Mouse (Mus musculus): ENCODE data around the gene Golm1. TPM values are rescaled to one million over a fixed set of nuclear protein-coding genes. Genes with fewer than 3 reads are reported as not detected.

The Golm1 gene
- total and polyA plus RNA-seq, 2 experiments = 1.2 to 3.6 TPM

DNA sequence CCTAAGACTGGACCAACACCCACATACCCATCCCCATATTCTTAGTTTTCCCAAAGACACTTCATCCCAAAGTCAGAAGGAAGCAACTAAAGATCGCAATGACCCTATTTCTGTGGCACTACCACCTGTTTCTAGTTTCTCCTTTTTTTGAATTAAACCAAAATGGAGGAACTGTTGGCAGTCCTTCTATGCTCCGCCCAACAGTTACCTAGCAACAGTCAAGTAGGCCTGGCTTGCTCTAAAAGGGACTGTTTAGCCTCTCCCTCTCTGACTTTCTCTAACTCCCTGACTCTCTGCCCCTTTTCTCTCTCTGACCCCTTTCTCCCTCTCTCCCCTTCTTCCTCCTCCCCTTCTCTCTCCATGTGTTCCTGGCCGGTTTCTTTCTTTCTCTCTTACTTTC, 9.6 kb upstream of the Golm1 start:
- H3K9ac ChIP-seq (ENCODE audit: low read depth, low read length) = no peak overlapping the region
- no peak for DNase-seq (ENCODE audit: extremely low read depth, low read depth, low spot score)
- H3K79me2 ChIP-seq (ENCODE audit: control insufficient read depth, insufficient read depth, low read length) = no peaks in the 10 kb centered on the region
- 85% methylated on average over 3 of the region's 3 CpGs for WGBS
- no peaks in the 10 kb centered on the region for H3K36me3 ChIP-seq (ENCODE audit: control insufficient read depth, insufficient read depth, low read length)
- TF ChIP-seq POLR2A (IDR thresholded peaks at IDR 0.05; ENCODE audit: extremely low read depth, insufficient read depth, low read length) (no peak), CTCF (IDR thresholded peaks at IDR 0.05; ENCODE audit: low read depth, low read length) (no peak)
- H3K4me3 ChIP-seq (ENCODE audit: insufficient read depth, low read depth, low read length) = no peak overlapping the region
- no peaks in the 10 kb centered on the region for H3K4me1 ChIP-seq (ENCODE audit: control insufficient read depth, insufficient read depth, low read length)
- no peak overlapping the region for H3K27ac ChIP-seq (replicated peaks; ENCODE audit: insufficient read depth, low read depth, low read length)
- H3K27me3 ChIP-seq (ENCODE audit: control insufficient read depth, insufficient read depth, low read length) = peaks cover 3% of the 10 kb centered on the region; the same call in 1 of the 2 replicates

DNA sequence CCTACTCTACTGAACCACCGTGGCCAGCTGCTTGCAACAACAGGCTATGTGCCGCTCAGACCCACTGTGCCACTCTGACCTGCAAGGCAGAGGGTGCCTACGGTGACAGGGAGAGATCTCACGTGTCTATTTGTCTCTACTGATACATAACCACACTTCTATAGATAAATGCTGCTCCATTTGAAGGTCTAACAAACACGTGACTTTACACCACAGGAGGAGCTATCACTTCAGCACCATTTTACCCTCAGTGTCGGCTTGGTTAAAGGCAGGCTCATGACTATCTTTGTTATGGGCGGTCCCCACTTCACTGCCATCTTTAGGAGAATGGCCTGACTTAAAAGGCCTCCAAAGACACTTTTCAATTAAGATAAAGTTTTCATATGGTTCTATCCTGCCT, 7.0 kb upstream of the Golm1 start:
- Histone ChIP-seq H3K4me3 (ENCODE audit: insufficient read depth, low read depth, low read length) (no peak overlapping the region), H3K4me1 (ENCODE audit: control insufficient read depth, insufficient read depth, low read length) (no peaks in the 10 kb centered on the region), H3K9ac (ENCODE audit: low read depth, low read length) (no peak overlapping the region), H3K27me3 (ENCODE audit: control insufficient read depth, insufficient read depth, low read length) (peaks cover 3% of the 10 kb centered on the region; the same call in 1 of the 2 replicates), H3K79me2 (ENCODE audit: control insufficient read depth, insufficient read depth, low read length) (no peaks in the 10 kb centered on the region), H3K36me3 (ENCODE audit: control insufficient read depth, insufficient read depth, low read length) (no peaks in the 10 kb centered on the region), H3K27ac (replicated peaks; ENCODE audit: insufficient read depth, low read depth, low read length) (no peak overlapping the region)
- no peak for TF ChIP-seq POLR2A (IDR thresholded peaks at IDR 0.05; ENCODE audit: extremely low read depth, insufficient read depth, low read length)
- TF ChIP-seq CTCF (IDR thresholded peaks at IDR 0.05; ENCODE audit: low read depth, low read length) = no peak
- WGBS = 29% methylated on average over 7 of the region's 7 CpGs
- DNase-seq (ENCODE audit: extremely low read depth, low read depth, low spot score) = no peak

DNA sequence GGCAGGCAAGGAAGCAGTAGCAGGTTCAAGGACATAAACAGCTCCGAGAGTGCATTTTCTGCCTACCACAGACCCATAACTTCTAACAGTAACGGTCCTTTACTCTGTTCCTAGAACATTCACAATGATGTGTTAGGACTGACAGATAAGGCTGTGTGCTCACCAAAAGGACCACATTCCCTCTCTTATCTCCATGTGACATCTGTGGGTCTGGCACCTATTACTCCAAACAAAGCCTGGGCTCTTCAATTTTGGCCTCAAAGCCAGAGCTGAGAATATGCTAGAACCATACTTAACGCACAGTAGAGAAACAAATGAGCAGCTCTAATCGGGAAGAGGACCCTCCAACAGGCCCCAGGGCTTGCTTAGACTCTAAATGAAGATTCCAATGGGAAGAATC, 4.3 kb upstream of the Golm1 start:
- peaks cover 2% of the 10 kb centered on the region; the same call in 1 of the 2 replicates for H3K4me1 ChIP-seq (ENCODE audit: control insufficient read depth, insufficient read depth, low read length)
- H3K79me2 ChIP-seq (ENCODE audit: control insufficient read depth, insufficient read depth, low read length) = no peaks in the 10 kb centered on the region
- H3K27me3 ChIP-seq (ENCODE audit: control insufficient read depth, insufficient read depth, low read length) = peaks cover 6% of the 10 kb centered on the region; the same call in 1 of the 2 replicates
- H3K4me3 ChIP-seq (ENCODE audit: insufficient read depth, low read depth, low read length) = no peak overlapping the region
- WGBS = 77% methylated on average over 4 of the region's 4 CpGs
- TF ChIP-seq CTCF (IDR thresholded peaks at IDR 0.05; ENCODE audit: low read depth, low read length) = no peak
- H3K27ac ChIP-seq (replicated peaks; ENCODE audit: insufficient read depth, low read depth, low read length) = no peak overlapping the region
- no peak overlapping the region for H3K9ac ChIP-seq (ENCODE audit: low read depth, low read length)
- no peaks in the 10 kb centered on the region for H3K36me3 ChIP-seq (ENCODE audit: control insufficient read depth, insufficient read depth, low read length)
- DNase-seq (ENCODE audit: extremely low read depth, low read depth, low spot score) = no peak

DNA sequence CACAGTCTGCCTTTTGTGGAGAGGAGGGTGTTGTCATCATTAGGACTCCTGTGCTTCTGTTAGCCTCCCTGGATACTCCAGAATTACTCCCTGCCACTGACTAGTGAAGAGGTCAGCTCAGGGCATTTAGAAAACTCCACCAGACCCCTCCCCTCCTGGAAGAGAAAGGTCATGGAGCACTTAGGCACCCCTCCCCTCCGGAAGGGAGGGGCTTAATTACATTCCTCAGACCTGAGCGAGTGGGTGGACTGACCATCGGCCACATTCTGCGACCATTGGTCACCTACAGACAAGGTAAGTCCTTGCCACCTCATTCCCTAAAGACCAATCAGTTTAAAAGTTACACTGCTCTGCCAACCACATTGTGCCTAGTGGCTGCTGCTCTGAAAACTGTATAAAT, 3.7 kb upstream of the Golm1 start:
- WGBS = 36% methylated on average over 4 of the region's 4 CpGs
- H3K27ac ChIP-seq (replicated peaks; ENCODE audit: insufficient read depth, low read depth, low read length) = no peak overlapping the region
- peaks cover 2% of the 10 kb centered on the region; the same call in 1 of the 2 replicates for H3K4me1 ChIP-seq (ENCODE audit: control insufficient read depth, insufficient read depth, low read length)

DNA sequence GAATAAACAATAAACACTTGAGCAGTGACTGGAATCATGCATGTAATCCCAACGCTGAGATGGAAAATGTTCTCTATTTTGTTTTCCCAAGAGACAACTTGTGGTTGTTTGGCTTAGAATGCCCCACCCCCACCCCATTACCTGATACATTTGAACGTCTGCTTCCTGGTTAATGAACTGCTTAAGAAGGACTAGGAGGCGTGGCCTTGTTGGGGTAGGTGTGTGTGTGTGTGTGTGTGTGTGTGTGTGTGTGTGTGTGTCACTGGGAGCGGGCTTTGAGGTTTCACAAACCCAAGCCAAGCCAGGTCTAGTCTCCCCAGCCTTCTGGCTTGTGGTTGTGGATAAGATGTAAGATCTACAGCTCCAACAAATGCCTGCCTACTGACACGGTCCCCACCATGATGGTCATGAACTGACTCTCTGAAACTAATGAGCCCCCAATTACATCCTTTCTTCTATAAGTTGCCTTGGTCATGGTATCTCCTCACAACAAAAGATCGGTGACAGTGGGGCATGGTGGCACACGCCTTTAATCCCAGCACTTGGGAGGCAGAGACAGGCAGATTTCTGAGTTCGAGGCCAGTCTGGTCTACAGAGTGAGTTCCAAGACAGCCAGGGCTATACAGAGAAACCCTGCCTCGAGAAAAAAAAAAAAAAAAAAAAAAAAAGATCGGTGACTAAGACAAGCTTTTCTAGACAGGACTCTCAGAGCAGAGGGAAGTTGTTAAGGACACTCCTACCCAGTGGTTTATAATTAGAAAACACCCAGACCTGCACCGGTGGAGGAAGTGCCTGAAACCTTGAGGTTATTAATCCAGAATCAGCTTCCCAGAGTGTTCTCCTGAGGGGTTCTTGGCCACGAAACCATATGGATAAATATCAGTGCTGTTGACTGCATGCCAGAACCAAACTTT, 962 bp upstream of the Golm1 start:
- TF ChIP-seq CTCF (IDR thresholded peaks at IDR 0.05; ENCODE audit: low read depth, low read length) (no peak), POLR2A (IDR thresholded peaks at IDR 0.05; ENCODE audit: extremely low read depth, insufficient read depth, low read length) (no peak)
- DNase-seq (ENCODE audit: extremely low read depth, low read depth, low spot score) = no peak
- Histone ChIP-seq H3K9ac (ENCODE audit: low read depth, low read length) (no peak overlapping the region), H3K79me2 (ENCODE audit: control insufficient read depth, insufficient read depth, low read length) (no peaks in the 10 kb centered on the region), H3K27ac (replicated peaks; ENCODE audit: insufficient read depth, low read depth, low read length) (no peak overlapping the region), H3K36me3 (ENCODE audit: control insufficient read depth, insufficient read depth, low read length) (no peaks in the 10 kb centered on the region), H3K4me3 (ENCODE audit: insufficient read depth, low read depth, low read length) (no peak overlapping the region), H3K27me3 (ENCODE audit: control insufficient read depth, insufficient read depth, low read length) (peaks cover 3% of the 10 kb centered on the region; the same call in 1 of the 2 replicates), H3K4me1 (ENCODE audit: control insufficient read depth, insufficient read depth, low read length) (peaks cover 2% of the 10 kb centered on the region; the same call in 1 of the 2 replicates)
- 84% methylated on average over 12 of the region's 12 CpGs for WGBS

More for the DNA sequence above, 3.7 kb upstream of the Golm1 start:
- no peak overlapping the region for H3K9ac ChIP-seq (ENCODE audit: low read depth, low read length)
- no peaks in the 10 kb centered on the region for H3K36me3 ChIP-seq (ENCODE audit: control insufficient read depth, insufficient read depth, low read length)
- no peak for DNase-seq (ENCODE audit: extremely low read depth, low read depth, low spot score)
- H3K4me3 ChIP-seq (ENCODE audit: insufficient read depth, low read depth, low read length) = no peak overlapping the region
- H3K79me2 ChIP-seq (ENCODE audit: control insufficient read depth, insufficient read depth, low read length) = no peaks in the 10 kb centered on the region
- peaks cover 6% of the 10 kb centered on the region; the same call in 1 of the 2 replicates for H3K27me3 ChIP-seq (ENCODE audit: control insufficient read depth, insufficient read depth, low read length)
- TF ChIP-seq POLR2A (IDR thresholded peaks at IDR 0.05; ENCODE audit: extremely low read depth, insufficient read depth, low read length) = no peak
- TF ChIP-seq CTCF (IDR thresholded peaks at IDR 0.05; ENCODE audit: low read depth, low read length) = no peak

GRCm38 (mm10) chr13:59674761-59675150, 855 bp downstream of the Golm1 start:
- Histone ChIP-seq H3K4me1 (ENCODE audit: control insufficient read depth, insufficient read depth, low read length) (peaks cover 2% of the 10 kb centered on the region; the same call in 1 of the 2 replicates), H3K9ac (ENCODE audit: low read depth, low read length) (0 out of 2 replicates have a peak overlapping the region, but pooled peaks have one; percentile 4), H3K4me3 (ENCODE audit: insufficient read depth, low read depth, low read length) (peak overlapping the region; percentile 95), H3K36me3 (ENCODE audit: control insufficient read depth, insufficient read depth, low read length) (no peaks in the 10 kb centered on the region), H3K79me2 (ENCODE audit: control insufficient read depth, insufficient read depth, low read length) (no peaks in the 10 kb centered on the region), H3K27me3 (ENCODE audit: control insufficient read depth, insufficient read depth, low read length) (peaks cover 3% of the 10 kb centered on the region; the same call in 1 of the 2 replicates), H3K27ac (replicated peaks; ENCODE audit: insufficient read depth, low read depth, low read length) (no peak overlapping the region)
- TF ChIP-seq POLR2A (IDR thresholded peaks at IDR 0.05; ENCODE audit: extremely low read depth, insufficient read depth, low read length) = no peak
- TF ChIP-seq CTCF (IDR thresholded peaks at IDR 0.05; ENCODE audit: low read depth, low read length) = no peak
- no peak for DNase-seq (ENCODE audit: extremely low read depth, low read depth, low spot score)
- WGBS = 8% methylated on average over 13 of the region's 13 CpGs
